Mouse (Mus musculus): ENCODE measurements around the gene Cgnl1. TPM values are rescaled to one million over a fixed set of nuclear protein-coding genes. Genes with fewer than 3 reads are reported as not detected.

The Cgnl1 gene
- polyA plus RNA-seq (2017; shearing (Covaris generic)), result not detected

DNA sequence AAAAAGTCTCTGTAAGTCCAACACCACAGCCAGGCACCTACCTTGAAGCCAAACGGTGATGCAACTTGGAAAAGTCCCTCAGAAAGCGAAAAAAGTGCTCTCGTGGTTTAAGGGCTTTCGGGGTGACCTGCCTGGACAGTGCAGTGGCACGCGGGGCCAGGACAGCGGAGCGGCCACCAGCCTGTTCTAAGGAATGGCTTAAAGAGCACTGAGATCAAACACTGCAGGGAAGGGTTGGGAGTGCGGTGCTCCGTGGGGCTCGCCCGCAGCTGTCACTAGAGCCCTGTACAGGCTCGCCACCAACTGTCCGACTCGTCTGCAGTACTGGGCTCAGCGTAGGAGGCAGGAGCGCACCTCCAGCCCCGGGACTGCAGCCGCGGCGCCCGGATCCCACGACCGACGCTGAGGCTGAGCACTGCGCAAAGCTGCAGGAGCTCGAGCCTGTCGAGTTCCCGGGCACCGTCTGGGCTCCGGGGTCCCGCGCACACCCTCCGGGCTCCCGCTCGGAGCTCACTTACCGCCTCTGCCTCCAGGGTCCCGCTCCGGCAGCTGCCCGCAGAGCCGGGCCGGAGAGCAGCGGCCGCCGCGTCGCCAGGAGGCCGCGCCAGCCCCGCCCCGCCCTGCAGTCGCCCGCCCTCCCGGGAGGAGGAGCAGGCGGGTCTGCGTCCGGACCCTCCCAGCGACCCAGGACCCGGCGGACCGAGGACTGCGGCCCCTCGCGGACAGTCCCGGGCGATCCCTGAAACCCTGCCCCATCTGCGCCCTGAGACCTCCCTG is at the start of gene Cgnl1:
TSS of gene Cgnl1 (minus strand) at position 612 of the 777 bp plus-strand sequence.

DNA sequence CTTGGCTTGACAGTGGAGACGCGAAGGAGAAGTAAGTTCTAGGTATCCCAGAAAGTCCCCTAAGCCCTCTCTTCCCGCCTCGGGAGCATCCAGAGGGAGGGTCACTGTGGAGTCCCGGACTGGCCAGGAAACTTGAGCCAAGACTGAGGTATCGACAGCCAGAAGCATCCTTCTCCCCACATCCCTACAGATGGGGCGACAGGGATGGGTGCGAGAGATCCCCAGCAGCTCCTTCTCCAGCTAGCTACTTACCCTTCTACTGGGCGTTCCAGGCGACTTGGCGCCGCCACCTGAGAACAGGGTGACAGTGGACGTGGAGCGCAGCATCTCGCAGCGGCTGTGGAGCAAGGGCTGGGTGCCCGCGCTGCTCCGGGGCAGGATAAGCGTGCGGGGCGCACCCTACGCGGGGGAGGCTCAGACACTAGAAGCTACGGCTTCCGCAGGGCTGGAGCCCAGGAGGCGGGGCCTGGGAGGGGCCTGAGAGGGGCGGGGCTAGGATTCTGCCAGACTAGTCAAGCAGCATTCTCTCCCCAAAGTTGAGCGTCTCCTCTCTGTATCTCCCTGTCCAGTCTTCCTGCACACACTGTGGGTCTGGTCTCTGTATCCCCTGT is 179.4 kb downstream of the Cgnl1 start, which contains the start of gene Myzap:
TSS of gene Myzap (minus strand) at position 423 of the 611 bp plus-strand sequence.

Other genes starting within 250 kb of the Cgnl1 start
- gene Myzap, start 179.2 kb downstream of the Cgnl1 start, polyA plus RNA-seq (2017; shearing (Covaris generic)), result 0.39 TPM